Mouse (Mus musculus) lung, embryonic 15.5 days (tissue): Measurements from ENCODE around the gene Mtmr11. TPM values are rescaled to one million over a fixed set of nuclear protein-coding genes. Genes with fewer than 3 reads are reported as not detected.
"Not testable (repeated sequence)": the region's sequence is repeated elsewhere in the genome, so short reads cannot be mapped to it uniquely, and the experiment has no call there.

Experiments
- ATAC-seq: fragments of 200-750 bp; cut with Nextera tagmentation; 2 replicates; pipeline ENCODE4 v1.8.0; 2017; ENCODE audit warnings: moderate number of reproducible peaks, borderline replicate concordance; ENCODE audit not compliant: low FRiP score, low TSS enrichment; ENCODE audit errors: extremely low read depth
- H3K27ac ChIP-seq: fragments of 300-500 bp; sonication (generic); 2 replicates; pipeline ENCODE4 v1.5.1; 2015; ENCODE audit warnings: moderate library complexity, mild to moderate bottlenecking, inconsistent platforms
- H3K27me3 ChIP-seq: fragments of 300-500 bp; sonication (generic); 2 replicates; pipeline ENCODE4 v1.6.1; 2015; ENCODE audit warnings: inconsistent platforms
- H3K36me3 ChIP-seq: fragments of 300-500 bp; sonication (generic); 2 replicates; pipeline ENCODE4 v1.6.1; 2015; ENCODE audit warnings: inconsistent platforms
- H3K4me1 ChIP-seq: fragments of 300-500 bp; sonication (generic); 2 replicates; pipeline ENCODE4 v1.6.1; 2015; ENCODE audit warnings: inconsistent platforms
- H3K4me2 ChIP-seq: fragments of 300-500 bp; sonication (generic); 2 replicates; pipeline ENCODE4 v1.6.1; 2015; ENCODE audit warnings: inconsistent platforms, mild to moderate bottlenecking, moderate library complexity
- H3K4me3 ChIP-seq: fragments of 300-500 bp; sonication (generic); 2 replicates; pipeline ENCODE4 v1.5.1; 2015; ENCODE audit warnings: mild to moderate bottlenecking, inconsistent platforms
- H3K9ac ChIP-seq: fragments of 300-500 bp; sonication (generic); 2 replicates; pipeline ENCODE4 v1.6.1; 2015; ENCODE audit warnings: inconsistent platforms
- H3K9me3 ChIP-seq: fragments of 300-500 bp; sonication (generic); 2 replicates; pipeline ENCODE4 v1.6.1; 2016; ENCODE audit warnings: inconsistent platforms
- WGBS: fragments of 180-500 bp; shearing (Covaris S2); methylation state at CpG from one replicate; pipeline ENCODE4 v1.1.7; 2015; 5-methylcytosine and 5-hydroxymethylcytosine counted together
- polyA plus RNA-seq: library from polyadenylated mRNA; unstranded; fragments of >200 nt; fragmentation: Nextera tagmentation; extraction: Ambion mirVana; gene quantifications from 2 replicates; pipeline ENCODE4 v1.2.1, GENCODE M21; 2015

The Mtmr11 gene
- polyA plus RNA-seq, 1 experiment from 2014 or later: 14.9 TPM

- Histone ChIP-seq H3K9me3 (no peaks in the 10 kb centered on the region), H3K9ac (no peak overlapping the region), H3K4me3 (no peak overlapping the region), H3K27ac (no peak overlapping the region), H3K4me2 (peak overlapping the region; percentile 99; the same call in 1 of the 2 replicates), H3K4me1 (peaks cover 13% of the 10 kb centered on the region), H3K36me3 (no peaks in the 10 kb centered on the region), H3K27me3 (no peaks in the 10 kb centered on the region)
- WGBS: 90% methylated on average over 11 of the region's 11 CpGs
- no peak for ATAC-seq
Observed at GRCm38 (mm10) chr3:96195616-96196313, 34.0 kb downstream of the Mtmr11 start.

DNA sequence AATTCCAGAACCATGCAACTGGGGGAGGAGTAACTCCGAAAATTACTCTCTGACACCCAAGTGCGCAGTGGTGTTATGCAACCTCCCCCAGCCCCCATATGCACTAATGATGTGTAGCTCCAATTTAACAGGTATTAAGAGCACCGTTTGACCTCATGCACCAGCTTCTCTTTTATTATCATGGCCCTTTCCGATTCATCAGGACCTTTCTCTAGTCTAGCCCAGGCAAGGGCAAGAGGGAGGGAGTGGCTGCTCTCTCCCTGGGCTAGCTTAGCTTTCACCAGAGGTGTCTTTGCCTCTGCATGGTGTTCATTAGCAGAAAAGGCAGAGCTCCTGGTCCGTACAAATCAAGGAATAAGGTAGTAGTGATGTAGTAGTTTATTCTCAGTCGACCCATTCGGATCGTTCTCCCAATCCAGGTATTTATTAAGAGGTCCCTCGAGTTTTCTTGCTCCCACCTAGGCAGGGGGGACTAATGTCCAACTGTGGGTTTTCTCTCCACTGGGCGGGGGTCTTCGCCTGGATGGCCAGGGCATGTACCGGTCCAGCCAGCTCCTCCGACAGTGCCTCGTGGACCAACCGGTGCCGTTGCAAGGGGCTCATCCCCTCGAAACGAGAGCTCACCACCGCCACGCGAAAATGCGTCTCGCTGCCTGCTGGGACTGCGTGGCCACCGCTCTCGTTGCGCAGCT is 34.8 kb downstream of the Mtmr11 start:
- no peaks in the 10 kb centered on the region for H3K36me3 ChIP-seq
- ATAC-seq: no peak; the same call in 1 of the 2 replicates
- peak overlapping the region; percentile 99 for H3K4me2 ChIP-seq
- H3K4me1 ChIP-seq: peaks cover 13% of the 10 kb centered on the region
- H3K4me3 ChIP-seq: peak overlapping the region; percentile 65
- WGBS: 18% methylated on average over 27 of the region's 27 CpGs
- H3K9ac ChIP-seq: peak overlapping the region; percentile 81
- H3K27me3 ChIP-seq: no peaks in the 10 kb centered on the region
- H3K9me3 ChIP-seq: no peaks in the 10 kb centered on the region
- peak overlapping the region; percentile 94 for H3K27ac ChIP-seq

DNA sequence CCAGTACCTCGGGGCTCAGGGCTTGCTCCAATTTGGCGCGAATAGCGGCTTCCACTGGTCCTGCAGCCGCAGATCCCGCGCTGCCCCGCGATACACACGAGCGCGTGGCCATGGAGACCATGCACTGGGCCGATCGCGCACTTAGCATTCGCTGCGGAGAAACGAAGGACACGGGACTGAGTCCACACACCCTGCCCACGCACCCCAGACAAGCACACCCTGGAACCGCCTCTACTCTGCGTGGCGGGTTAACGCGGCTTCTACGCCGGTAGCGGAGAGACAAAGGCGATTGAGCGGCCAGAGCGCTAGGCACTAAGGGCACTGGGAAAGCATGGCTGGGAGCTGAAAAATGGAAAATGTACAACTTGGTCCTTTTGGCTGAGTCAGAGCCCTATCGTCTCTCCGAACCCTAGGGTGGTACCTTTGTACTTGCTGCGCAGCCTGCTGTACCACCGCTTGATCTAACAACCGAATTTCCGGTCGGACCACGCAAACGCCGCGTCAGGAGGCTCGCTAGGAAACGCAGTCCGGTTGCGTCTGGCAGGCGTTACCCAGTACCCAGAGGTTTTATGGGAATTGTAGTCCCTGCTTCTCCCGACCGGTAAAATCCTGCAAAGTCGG is 35.4 kb downstream of the Mtmr11 start:
- peak; percentile 92 for ATAC-seq

DNA sequence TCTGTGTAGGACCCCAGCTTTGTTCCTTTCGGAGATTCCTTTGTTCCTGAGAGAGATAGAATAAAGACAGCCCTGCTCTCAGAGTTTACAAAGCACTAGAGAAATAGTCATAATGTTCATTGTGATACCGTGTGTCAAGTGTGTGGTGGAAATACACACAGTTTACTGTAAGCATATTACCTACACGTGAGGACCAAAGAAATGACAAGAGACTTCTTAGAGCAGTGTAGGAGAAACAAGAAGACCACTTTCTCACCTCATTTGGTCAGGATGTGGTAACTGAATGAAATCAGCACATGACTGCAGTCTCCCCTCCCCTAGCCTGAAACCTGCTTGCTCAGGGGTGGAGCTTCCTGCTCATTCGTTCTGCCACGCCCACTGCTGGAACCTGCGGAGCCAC is 36.4 kb downstream of the Mtmr11 start:
- 7% methylated on average over 6 of the region's 6 CpGs for WGBS
- Histone ChIP-seq H3K4me2 (peak overlapping the region; percentile 99), H3K36me3 (no peaks in the 10 kb centered on the region), H3K9ac (no peak overlapping the region), H3K27me3 (no peaks in the 10 kb centered on the region), H3K9me3 (no peaks in the 10 kb centered on the region), H3K4me1 (peaks cover 13% of the 10 kb centered on the region), H3K4me3 (peak overlapping the region; percentile 65), H3K27ac (peak overlapping the region; percentile 29; the same call in 1 of the 2 replicates)
- ATAC-seq: peak; percentile 29; the same call in 1 of the 2 replicates

More for the DNA sequence above, 35.4 kb downstream of the Mtmr11 start:
- H3K4me1 ChIP-seq: peaks cover 13% of the 10 kb centered on the region
- no peaks in the 10 kb centered on the region for H3K27me3 ChIP-seq
- H3K4me3 ChIP-seq: peak overlapping the region; percentile 65
- H3K27ac ChIP-seq: peak overlapping the region; percentile 94
- WGBS: under 1% methylated on average over 50 of the region's 50 CpGs
- H3K9ac ChIP-seq: peak overlapping the region; percentile 81
- peak overlapping the region; percentile 99 for H3K4me2 ChIP-seq
- H3K9me3 ChIP-seq: no peaks in the 10 kb centered on the region
- no peaks in the 10 kb centered on the region for H3K36me3 ChIP-seq

DNA sequence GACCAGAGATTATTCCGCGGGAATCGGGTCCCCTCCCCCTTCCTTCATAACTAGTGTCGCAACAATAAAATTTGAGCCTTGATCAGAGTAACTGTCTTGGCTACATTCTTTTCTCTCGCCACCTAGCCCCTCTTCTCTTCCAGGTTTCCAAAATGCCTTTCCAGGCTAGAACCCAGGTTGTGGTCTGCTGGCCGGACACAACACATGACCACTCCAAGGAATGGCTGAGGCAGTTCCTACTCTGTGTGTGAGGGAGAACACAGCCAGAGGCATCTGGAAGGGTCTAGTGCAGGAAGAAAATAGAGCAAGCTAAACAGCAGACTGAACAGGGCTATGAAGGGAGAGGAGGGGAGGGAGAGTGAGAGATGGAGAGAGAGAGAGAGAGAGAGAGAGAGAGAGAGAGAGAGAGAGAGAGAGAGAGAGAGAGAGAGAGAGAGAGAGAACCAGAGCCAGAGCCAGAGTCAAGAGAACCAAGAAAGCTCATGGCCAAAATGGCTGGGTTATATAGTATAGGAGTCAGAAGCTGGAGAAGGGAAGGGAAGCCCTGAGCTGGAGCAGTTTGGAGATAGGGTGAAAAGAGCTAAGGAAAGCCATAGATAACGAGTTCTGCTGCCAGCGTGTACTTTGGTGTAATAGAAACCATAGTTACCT is 36.9 kb downstream of the Mtmr11 start:
- H3K27ac ChIP-seq, H3K9me3 ChIP-seq, H3K27me3 ChIP-seq, H3K36me3 ChIP-seq, H3K4me3 ChIP-seq, H3K9ac ChIP-seq, ATAC-seq: not testable (repeated sequence)
- H3K4me2 ChIP-seq: peak overlapping the region; percentile 99
- peaks cover 13% of the 10 kb centered on the region for H3K4me1 ChIP-seq
- 23% methylated on average over 8 of the region's 8 CpGs for WGBS

DNA sequence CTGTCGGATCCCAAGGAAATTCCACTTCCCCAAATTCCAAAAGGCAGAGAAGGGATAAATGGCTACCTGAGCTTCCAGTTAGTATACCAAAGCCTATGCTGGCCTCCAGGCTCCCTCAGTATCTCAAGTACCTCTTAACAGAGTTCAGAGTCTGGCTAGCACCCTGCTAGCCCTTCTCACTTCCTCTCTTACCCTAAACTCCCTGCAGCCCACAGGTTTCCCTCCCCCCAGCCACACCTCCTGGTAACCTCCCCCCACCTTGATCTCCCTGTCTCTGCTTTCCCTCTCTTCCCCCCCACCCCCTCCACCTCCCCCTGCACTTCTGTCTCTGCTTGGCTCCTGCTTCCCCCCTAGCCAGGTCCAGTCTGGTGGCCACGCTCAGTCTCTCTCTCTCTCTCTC is 37.9 kb downstream of the Mtmr11 start:
- 30% methylated on average over 2 of the region's 2 CpGs for WGBS

DNA sequence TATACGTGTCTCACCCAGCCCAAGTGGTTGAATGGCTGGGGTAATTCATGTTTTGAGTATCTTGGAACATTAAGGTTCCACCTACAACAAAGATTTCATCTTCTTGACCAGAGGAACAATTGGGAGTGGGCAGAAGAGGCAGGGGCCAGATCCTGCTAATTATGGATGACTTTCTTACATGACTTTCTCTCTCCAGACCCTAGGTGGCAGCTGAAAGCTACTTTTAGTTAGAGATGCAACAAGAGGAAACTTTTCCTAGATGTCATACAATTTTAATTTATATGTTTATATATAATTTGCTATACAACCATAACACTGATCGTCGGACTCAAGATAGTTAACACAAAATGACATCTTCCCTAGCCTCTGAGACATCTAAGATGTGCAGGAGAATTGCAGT is 46.0 kb downstream of the Mtmr11 start:
- 68% methylated on average over 3 of the region's 3 CpGs for WGBS
- no peak for ATAC-seq
- Histone ChIP-seq H3K4me3 (no peak overlapping the region), H3K9me3 (no peaks in the 10 kb centered on the region), H3K36me3 (no peaks in the 10 kb centered on the region), H3K9ac (no peak overlapping the region), H3K27ac (no peak overlapping the region), H3K4me1 (no peaks in the 10 kb centered on the region), H3K4me2 (no peak overlapping the region), H3K27me3 (no peaks in the 10 kb centered on the region)

More for the DNA sequence above, 37.9 kb downstream of the Mtmr11 start:
- no peak for ATAC-seq
- Histone ChIP-seq H3K9me3 (no peaks in the 10 kb centered on the region), H3K9ac (no peak overlapping the region), H3K36me3 (no peaks in the 10 kb centered on the region), H3K4me2 (no peak overlapping the region), H3K4me3 (no peak overlapping the region), H3K4me1 (peaks cover 13% of the 10 kb centered on the region), H3K27ac (no peak overlapping the region), H3K27me3 (no peaks in the 10 kb centered on the region)

GRCm38 (mm10) chr3:96209242-96209641 is 47.4 kb downstream of the Mtmr11 start:
- Histone ChIP-seq H3K27ac (no peak overlapping the region), H3K4me2 (no peak overlapping the region), H3K9ac (no peak overlapping the region), H3K4me1 (no peaks in the 10 kb centered on the region), H3K4me3 (no peak overlapping the region), H3K9me3 (no peaks in the 10 kb centered on the region), H3K27me3 (no peaks in the 10 kb centered on the region), H3K36me3 (no peaks in the 10 kb centered on the region)
- ATAC-seq: no peak
- 23% methylated on average over 15 of the region's 15 CpGs for WGBS

DNA sequence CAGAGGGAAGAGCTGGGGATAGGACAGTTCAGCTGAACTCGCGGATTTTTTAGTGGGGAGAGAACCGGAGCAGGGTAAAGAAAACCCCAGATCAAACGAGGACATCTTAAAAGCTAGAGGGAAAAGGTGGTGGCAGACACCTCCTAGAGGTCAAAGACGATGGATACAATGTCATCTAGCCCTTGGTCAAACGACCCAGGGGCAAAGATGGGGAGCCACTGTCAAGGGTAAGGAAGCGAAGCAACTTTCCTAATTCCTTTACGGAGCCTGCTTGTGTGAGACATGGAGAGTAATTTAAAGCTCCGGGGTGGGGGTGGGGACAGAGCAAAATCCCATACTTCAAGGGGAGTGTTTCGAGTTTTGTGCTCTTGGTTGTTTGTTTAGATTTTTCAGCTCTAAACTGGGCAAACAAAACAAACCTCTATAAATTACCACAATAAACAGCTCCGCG is 57.4 kb downstream of the Mtmr11 start:
- Histone ChIP-seq H3K9me3 (no peaks in the 10 kb centered on the region), H3K4me1 (peaks cover 27% of the 10 kb centered on the region), H3K36me3 (no peaks in the 10 kb centered on the region), H3K4me3 (peak overlapping the region; percentile 55), H3K9ac (peak overlapping the region; percentile 46), H3K27me3 (no peaks in the 10 kb centered on the region), H3K4me2 (peak overlapping the region; percentile 89), H3K27ac (peak overlapping the region; percentile 97)
- ATAC-seq: peak; percentile 13; the same call in 1 of the 2 replicates
- under 1% methylated on average over 12 of the region's 12 CpGs for WGBS

DNA sequence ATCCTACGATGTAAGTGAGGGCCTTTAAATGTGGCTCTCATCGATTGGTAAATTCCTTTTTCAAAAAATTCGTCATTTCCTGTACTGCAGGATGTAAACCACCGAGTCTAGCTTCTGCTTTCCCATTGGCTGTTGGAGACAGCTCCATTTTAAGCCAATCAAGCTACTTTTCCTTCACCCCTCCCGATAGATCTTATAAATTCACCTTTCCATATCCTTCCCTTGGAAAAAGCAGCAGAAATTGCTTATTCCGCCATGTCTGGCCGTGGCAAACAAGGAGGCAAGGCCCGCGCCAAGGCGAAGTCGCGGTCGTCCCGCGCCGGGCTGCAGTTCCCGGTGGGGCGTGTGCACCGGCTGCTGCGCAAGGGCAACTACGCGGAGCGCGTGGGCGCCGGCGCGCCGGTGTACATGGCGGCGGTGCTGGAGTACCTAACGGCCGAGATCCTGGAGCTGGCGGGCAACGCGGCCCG is 57.9 kb downstream of the Mtmr11 start, which contains the start of the genes Bola1 and Hist2h2ab:
Bola1 (minus strand) TSS at position 49 of the 470 bp plus-strand sequence.
Hist2h2ab (plus strand) TSS at position 205 of the 470 bp plus-strand sequence.
- Histone ChIP-seq H3K36me3 (no peaks in the 10 kb centered on the region), H3K4me2 (peak within 1 kb of the TSS; percentile 89), H3K9ac (peak within 1 kb of the TSS; percentile 90), H3K9me3 (no peaks in the 10 kb centered on the region), H3K4me3 (peak within 1 kb of the TSS; percentile 55), H3K27me3 (no peaks in the 10 kb centered on the region), H3K4me1 (peaks cover 27% of the 10 kb centered on the region), H3K27ac (peak within 1 kb of the TSS; percentile 97)
- under 1% methylated on average over 37 of the region's 37 CpGs for whole genome bisulfite sequencing
- peak; percentile 83 for ATAC-seq

- H3K36me3 ChIP-seq, H3K27me3 ChIP-seq, ATAC-seq, H3K9me3 ChIP-seq: not testable (repeated sequence)
- Histone ChIP-seq H3K4me3 (peak overlapping the region; percentile 55), H3K4me1 (peaks cover 27% of the 10 kb centered on the region), H3K27ac (peak overlapping the region; percentile 97), H3K9ac (peak overlapping the region; percentile 90), H3K4me2 (peak overlapping the region; percentile 89)
- under 1% methylated on average over 44 of the region's 47 CpGs for WGBS
Observed at GRCm38 (mm10) chr3:96220131-96220764, 58.4 kb downstream of the Mtmr11 start.
